Mouse (Mus musculus): ENCODE measurements around the gene 3110082I17Rik.

DNA sequence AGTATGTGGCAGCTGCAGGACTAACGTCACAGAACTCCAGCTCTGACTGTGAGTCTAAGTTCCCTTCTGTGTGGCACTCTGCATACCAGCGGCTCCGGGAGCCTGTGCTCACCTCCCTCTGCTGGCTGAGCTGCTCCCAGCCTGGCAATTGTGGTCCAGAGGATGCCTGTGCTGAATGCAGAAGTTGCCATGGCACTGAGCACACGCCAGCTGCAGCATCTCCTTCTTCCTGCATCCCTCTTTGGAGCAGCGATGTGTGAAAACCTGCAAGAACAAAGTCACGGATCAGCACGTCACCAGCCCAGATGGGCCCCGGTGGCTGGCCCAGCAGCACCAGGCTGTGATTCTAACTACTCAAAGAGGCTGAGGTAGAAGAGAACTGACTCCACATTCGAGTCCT, 14.4 kb upstream of the 3110082I17Rik start:
- TF ChIP-seq POLR2A (IDR thresholded peaks at IDR 0.05; ENCODE audit: extremely low read depth, insufficient read depth, low read length) (no peak), CTCF (IDR thresholded peaks at IDR 0.05; ENCODE audit: low read depth, low read length) (no peak)
